Mouse (Mus musculus) midbrain, embryonic 15.5 days (tissue): Measurements from ENCODE around the gene Rnf214. TPM values are rescaled to one million over a fixed set of nuclear protein-coding genes. Genes with fewer than 3 reads are reported as not detected.

Experiments
- ATAC-seq: fragments of 200-750 bp; cut with Nextera tagmentation; replicated peaks from 2 replicates; pipeline ENCODE4 v1.8.0; 2017; ENCODE audit warnings: moderate TSS enrichment
- H3K27ac ChIP-seq: fragments of 300-500 bp; sonication (generic); 2 replicates; pipeline ENCODE4 v1.5.1; 2015; ENCODE audit warnings: mild to moderate bottlenecking, inconsistent platforms
- H3K27me3 ChIP-seq: fragments of 300-500 bp; sonication (generic); replicated peaks from 2 replicates; pipeline ENCODE4 v1.6.1; 2015; ENCODE audit warnings: inconsistent platforms
- H3K36me3 ChIP-seq: fragments of 300-500 bp; sonication (generic); replicated peaks from 2 replicates; pipeline ENCODE4 v1.6.1; 2015; ENCODE audit warnings: inconsistent platforms
- H3K4me1 ChIP-seq: fragments of 300-500 bp; sonication (generic); 2 replicates; pipeline ENCODE4 v1.6.1; 2015; ENCODE audit warnings: inconsistent platforms
- H3K4me2 ChIP-seq: fragments of 300-500 bp; sonication (generic); 2 replicates; pipeline ENCODE4 v1.6.1; 2015; ENCODE audit warnings: inconsistent platforms, mild to moderate bottlenecking, moderate library complexity
- H3K4me3 ChIP-seq: fragments of 300-500 bp; sonication (generic); 2 replicates; pipeline ENCODE4 v1.5.1; 2015; ENCODE audit warnings: mild to moderate bottlenecking, inconsistent platforms
- H3K9ac ChIP-seq: fragments of 300-500 bp; sonication (generic); 2 replicates; pipeline ENCODE4 v1.6.1; 2015; ENCODE audit warnings: mild to moderate bottlenecking, inconsistent platforms
- H3K9me3 ChIP-seq: fragments of 300-500 bp; sonication (generic); 2 replicates; pipeline ENCODE4 v1.6.1; 2016; ENCODE audit warnings: inconsistent platforms
- WGBS: fragments of 180-500 bp; shearing (Covaris S2); methylation state at CpG from one replicate; pipeline ENCODE4 v1.1.7; 2015; ENCODE audit warnings: mixed read lengths; 5-methylcytosine and 5-hydroxymethylcytosine counted together
- polyA plus RNA-seq: library from polyadenylated mRNA; unstranded; fragments of >200 nt; fragmentation: Nextera tagmentation; extraction: Ambion mirVana; gene quantifications from 2 replicates; pipeline ENCODE4 v1.2.1, GENCODE M21; 2015

Rnf214 gene
- polyA plus RNA-seq, 1 experiment from 2014 or later, result 112 TPM

DNA sequence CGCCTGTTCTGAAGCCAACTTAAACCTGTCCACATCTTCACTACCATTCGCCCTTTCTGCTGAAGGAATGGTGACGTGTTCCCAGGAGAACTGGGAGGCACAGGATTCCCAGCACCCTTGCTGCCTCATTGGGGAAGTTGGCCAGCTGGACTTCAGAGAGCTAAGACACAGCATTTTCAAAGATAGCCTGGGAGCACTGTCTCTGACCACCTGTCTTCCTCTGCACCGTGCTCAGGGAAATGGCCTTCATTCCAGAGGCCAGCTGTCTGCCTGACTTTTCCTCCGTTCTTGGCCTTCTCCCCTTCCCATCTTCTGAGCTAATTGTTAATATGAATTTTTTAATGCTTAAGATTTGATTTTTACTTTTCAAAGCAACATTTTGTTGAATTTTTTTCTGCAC lies 22.6 kb upstream of the Rnf214 start:
- H3K9me3 ChIP-seq, result no peaks in the 10 kb centered on the region
- H3K4me3 ChIP-seq, result no peak overlapping the region
- ATAC-seq, result no peak
- peaks cover 38% of the 10 kb centered on the region for H3K36me3 ChIP-seq
- H3K9ac ChIP-seq, result no peak overlapping the region
- H3K27me3 ChIP-seq, result no peaks in the 10 kb centered on the region
- no peak overlapping the region for H3K4me2 ChIP-seq
- 90% methylated on average over 5 of the region's 5 CpGs for whole genome bisulfite sequencing
- H3K27ac ChIP-seq, result no peak overlapping the region
- no peaks in the 10 kb centered on the region for H3K4me1 ChIP-seq

- H3K9ac ChIP-seq, result no peak overlapping the region
- WGBS, result 58% methylated on average over 1 of the region's 1 CpGs
- no peak overlapping the region for H3K4me2 ChIP-seq
- H3K27ac ChIP-seq, result no peak overlapping the region
- H3K4me3 ChIP-seq, result no peak overlapping the region
- H3K9me3 ChIP-seq, result no peaks in the 10 kb centered on the region
- H3K27me3 ChIP-seq, result no peaks in the 10 kb centered on the region
- peaks cover 57% of the 10 kb centered on the region for H3K36me3 ChIP-seq
- no peak for ATAC-seq
- no peaks in the 10 kb centered on the region for H3K4me1 ChIP-seq
These were observed 13.2 kb upstream of the Rnf214 start for GRCm38 (mm10) chr9:45919895-45920294.

DNA sequence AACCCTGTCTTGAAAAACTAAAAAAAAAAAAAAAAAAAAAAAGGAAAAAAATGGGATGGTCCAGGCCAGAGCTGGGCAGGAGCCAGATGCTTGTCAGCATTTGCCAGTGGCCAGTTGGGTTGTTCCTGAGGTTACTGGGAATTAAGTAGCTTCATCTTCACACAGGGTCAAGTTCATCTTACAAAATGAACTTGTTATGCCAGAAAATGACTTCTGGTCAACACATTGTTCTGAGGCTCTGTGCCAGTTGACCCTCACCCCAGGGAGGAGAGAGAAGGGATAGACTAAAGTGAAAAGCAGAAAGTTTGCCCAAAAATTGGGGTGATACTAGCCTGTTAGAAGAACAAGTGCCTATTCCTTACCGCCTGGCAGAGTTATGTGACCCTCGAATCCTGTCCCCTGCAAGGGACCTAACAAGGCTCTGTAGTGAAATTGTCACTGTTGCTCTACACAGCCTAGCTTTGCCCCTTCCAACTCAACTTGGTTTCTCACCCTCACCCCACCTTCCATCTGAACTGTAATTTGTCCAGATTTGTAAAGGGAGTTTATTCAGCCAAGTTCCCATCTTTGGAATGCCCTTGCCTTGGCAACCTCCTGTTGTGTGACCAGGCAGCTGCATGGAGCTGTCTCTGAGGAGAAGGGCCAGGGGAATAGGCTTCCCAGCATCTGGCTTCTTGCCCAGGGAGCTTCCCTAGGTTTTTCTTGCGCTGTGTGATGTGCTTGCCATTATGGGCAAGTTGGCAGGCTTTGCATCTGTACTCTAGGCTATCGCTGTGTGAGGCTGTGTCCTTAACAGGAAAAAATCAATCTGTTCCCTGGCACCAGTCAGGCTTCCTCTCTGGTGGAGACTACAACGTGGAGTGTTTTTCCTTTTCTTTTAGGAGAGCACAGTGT lies 10.6 kb upstream of the Rnf214 start:
- no peak overlapping the region for H3K9ac ChIP-seq
- 0 out of 2 replicates have a peak overlapping the region, but pooled peaks have one; percentile 26 for H3K27ac ChIP-seq
- no peaks in the 10 kb centered on the region for H3K4me1 ChIP-seq
- H3K4me2 ChIP-seq, result no peak overlapping the region
- 77% methylated on average over 5 of the region's 5 CpGs for WGBS
- ATAC-seq, result peak; percentile 30; the same call in 1 of the 2 replicates
- peaks cover 61% of the 10 kb centered on the region for H3K36me3 ChIP-seq
- no peaks in the 10 kb centered on the region for H3K27me3 ChIP-seq
- H3K9me3 ChIP-seq, result no peaks in the 10 kb centered on the region
- H3K4me3 ChIP-seq, result no peak overlapping the region

GRCm38 (mm10) chr9:45915659-45916058 lies 8.9 kb upstream of the Rnf214 start:
- Histone ChIP-seq H3K9ac (no peak overlapping the region), H3K4me2 (no peak overlapping the region), H3K27me3 (no peaks in the 10 kb centered on the region), H3K36me3 (peaks cover 73% of the 10 kb centered on the region), H3K9me3 (no peaks in the 10 kb centered on the region), H3K4me3 (no peak overlapping the region), H3K27ac (no peak overlapping the region), H3K4me1 (no peaks in the 10 kb centered on the region)
- 93% methylated on average over 2 of the region's 2 CpGs for WGBS
- no peak for ATAC-seq

- Histone ChIP-seq H3K36me3 (peaks cover 58% of the 10 kb centered on the region), H3K4me3 (no peak overlapping the region), H3K27ac (no peak overlapping the region), H3K4me1 (peaks cover 15% of the 10 kb centered on the region), H3K9me3 (no peaks in the 10 kb centered on the region), H3K4me2 (no peak overlapping the region), H3K9ac (no peak overlapping the region), H3K27me3 (no peaks in the 10 kb centered on the region)
- ATAC-seq, result no peak
- 65% methylated on average over 1 of the region's 1 CpGs for WGBS
These were observed 5.0 kb upstream of the Rnf214 start for GRCm38 (mm10) chr9:45911673-45912072.

GRCm38 (mm10) chr9:45910995-45911394 lies 4.3 kb upstream of the Rnf214 start:
- Histone ChIP-seq H3K9ac (no peak overlapping the region), H3K27me3 (no peaks in the 10 kb centered on the region), H3K4me1 (peaks cover 15% of the 10 kb centered on the region), H3K4me3 (no peak overlapping the region), H3K27ac (no peak overlapping the region), H3K36me3 (peaks cover 53% of the 10 kb centered on the region), H3K9me3 (no peaks in the 10 kb centered on the region), H3K4me2 (no peak overlapping the region)
- 96% methylated on average over 3 of the region's 3 CpGs for WGBS
- ATAC-seq, result no peak

DNA sequence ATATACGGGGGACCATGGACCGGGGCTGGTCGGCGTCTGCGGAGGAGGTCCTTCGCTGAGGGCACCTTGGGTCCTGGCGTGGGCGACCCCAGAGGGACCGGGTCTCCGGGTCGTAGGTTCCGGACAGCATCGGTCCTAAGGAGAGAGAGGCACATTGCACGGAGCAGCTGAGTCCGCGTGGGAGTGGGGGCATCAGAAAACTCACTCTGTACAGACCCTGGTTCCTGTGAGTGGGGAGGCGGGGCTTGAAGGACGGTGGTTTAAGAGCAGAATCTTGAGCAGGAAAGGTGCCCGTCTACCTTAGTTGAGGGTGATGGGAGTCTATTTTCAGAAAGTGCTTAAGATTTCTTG lies 342 bp upstream of the Rnf214 start:
- under 1% methylated on average over 19 of the region's 19 CpGs for WGBS
- peak overlapping the region; percentile 97 for H3K9ac ChIP-seq
- ATAC-seq, result no peak; the same call in 1 of the 2 replicates
- no peaks in the 10 kb centered on the region for H3K9me3 ChIP-seq
- H3K4me2 ChIP-seq, result peak overlapping the region; percentile 78
- peak overlapping the region; percentile 94 for H3K4me3 ChIP-seq
- H3K27me3 ChIP-seq, result no peaks in the 10 kb centered on the region
- peaks cover 37% of the 10 kb centered on the region for H3K36me3 ChIP-seq
- peaks cover 32% of the 10 kb centered on the region for H3K4me1 ChIP-seq
- H3K27ac ChIP-seq, result peak overlapping the region; percentile 98

GRCm38 (mm10) chr9:45905811-45906237 lies 887 bp downstream of the Rnf214 start:
- peaks cover 32% of the 10 kb centered on the region for H3K4me1 ChIP-seq
- peak overlapping the region; percentile 94 for H3K4me3 ChIP-seq
- H3K27ac ChIP-seq, result peak overlapping the region; percentile 98
- peaks cover 25% of the 10 kb centered on the region for H3K36me3 ChIP-seq
- H3K4me2 ChIP-seq, result peak overlapping the region; percentile 73
- H3K9me3 ChIP-seq, result no peaks in the 10 kb centered on the region
- ATAC-seq, result peak; percentile 59
- H3K9ac ChIP-seq, result peak overlapping the region; percentile 97
- H3K27me3 ChIP-seq, result no peaks in the 10 kb centered on the region
- WGBS, result 0% methylated on average over 22 of the region's 27 CpGs

DNA sequence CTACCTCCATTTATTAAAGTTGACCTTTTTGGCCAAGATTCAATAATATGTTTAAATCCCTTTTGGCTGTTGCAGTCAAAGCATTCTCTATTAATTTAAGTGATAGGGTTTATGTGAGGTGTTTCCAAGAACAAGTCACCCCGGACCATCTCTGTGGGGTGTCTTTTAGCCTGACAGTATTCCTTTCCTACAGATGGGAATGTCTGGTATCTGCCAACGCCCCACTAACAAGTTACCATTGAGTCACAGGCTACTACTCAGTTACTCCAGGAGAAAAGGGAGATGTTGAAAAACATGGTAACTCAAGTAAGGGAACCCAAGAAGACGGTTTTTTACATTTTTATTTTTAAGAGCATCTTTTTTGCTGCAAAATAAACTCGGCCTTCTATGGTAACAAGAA lies 1.5 kb downstream of the Rnf214 start:
- Histone ChIP-seq H3K27me3 (no peaks in the 10 kb centered on the region), H3K9ac (peak overlapping the region; percentile 97), H3K36me3 (peaks cover 20% of the 10 kb centered on the region; the same call in 1 of the 2 replicates), H3K4me2 (peak overlapping the region; percentile 73), H3K4me1 (peaks cover 32% of the 10 kb centered on the region), H3K4me3 (peak overlapping the region; percentile 94), H3K9me3 (no peaks in the 10 kb centered on the region), H3K27ac (peak overlapping the region; percentile 98)
- ATAC-seq, result no peak
- 54% methylated on average over 4 of the region's 4 CpGs for WGBS

GRCm38 (mm10) chr9:45893681-45894080 lies 13.0 kb downstream of the Rnf214 start:
- no peak for ATAC-seq
- no peak overlapping the region for H3K9ac ChIP-seq
- H3K9me3 ChIP-seq, result no peaks in the 10 kb centered on the region
- no peaks in the 10 kb centered on the region for H3K4me1 ChIP-seq
- H3K4me3 ChIP-seq, result no peak overlapping the region
- peaks cover 69% of the 10 kb centered on the region for H3K36me3 ChIP-seq
- no peaks in the 10 kb centered on the region for H3K27me3 ChIP-seq
- H3K4me2 ChIP-seq, result no peak overlapping the region
- no peak overlapping the region for H3K27ac ChIP-seq

GRCm38 (mm10) chr9:45877928-45878327 lies 28.8 kb downstream of the Rnf214 start:
- Histone ChIP-seq H3K9me3 (no peaks in the 10 kb centered on the region), H3K4me3 (no peak overlapping the region), H3K4me1 (no peaks in the 10 kb centered on the region), H3K27me3 (no peaks in the 10 kb centered on the region), H3K36me3 (peaks cover 29% of the 10 kb centered on the region), H3K4me2 (no peak overlapping the region), H3K27ac (no peak overlapping the region), H3K9ac (no peak overlapping the region)
- 91% methylated on average over 2 of the region's 2 CpGs for WGBS
- ATAC-seq, result no peak

- no peak for ATAC-seq
- Histone ChIP-seq H3K9me3 (no peaks in the 10 kb centered on the region), H3K9ac (no peak overlapping the region), H3K4me1 (no peaks in the 10 kb centered on the region), H3K27ac (no peak overlapping the region), H3K36me3 (peaks cover 60% of the 10 kb centered on the region), H3K27me3 (no peaks in the 10 kb centered on the region), H3K4me2 (no peak overlapping the region), H3K4me3 (no peak overlapping the region)
- WGBS, result 95% methylated on average over 3 of the region's 3 CpGs
These were observed 36.4 kb downstream of the Rnf214 start for GRCm38 (mm10) chr9:45870265-45870664.

GRCm38 (mm10) chr9:45869181-45869580 lies 37.5 kb downstream of the Rnf214 start:
- H3K36me3 ChIP-seq, result peaks cover 58% of the 10 kb centered on the region
- WGBS, result 95% methylated on average over 3 of the region's 3 CpGs

More at GRCm38 (mm10) chr9:45869181-45869580, 37.5 kb downstream of the Rnf214 start:
- Histone ChIP-seq H3K9me3 (no peaks in the 10 kb centered on the region), H3K4me3 (no peak overlapping the region), H3K4me1 (no peaks in the 10 kb centered on the region), H3K27me3 (no peaks in the 10 kb centered on the region), H3K4me2 (no peak overlapping the region), H3K9ac (no peak overlapping the region), H3K27ac (no peak overlapping the region)
- no peak for ATAC-seq
